Mouse (Mus musculus) neural tube, embryonic 14.5 days (tissue): ENCODE results near the gene Pet117. TPM values are rescaled to one million over a fixed set of nuclear protein-coding genes. Genes with fewer than 3 reads are reported as not detected.

Source experiments
- ATAC-seq: fragments of 200-750 bp; cut with Nextera tagmentation; 2 replicates; pipeline ENCODE4 v1.8.0; 2017; ENCODE audit warnings: low read depth, mild to moderate bottlenecking, moderate TSS enrichment, moderate library complexity
- H3K27ac ChIP-seq: fragments of 300-500 bp; sonication (generic); 2 replicates; pipeline ENCODE4 v1.5.1; 2014; ENCODE audit warnings: low read depth, mild to moderate bottlenecking, control low read depth, low read length, moderate library complexity, mixed read lengths
- H3K27me3 ChIP-seq: fragments of 300-500 bp; sonication (generic); 2 replicates; pipeline ENCODE4 v1.6.1; 2014; ENCODE audit warnings: low read length; ENCODE audit not compliant: control insufficient read depth, insufficient read depth
- H3K36me3 ChIP-seq: fragments of 300-500 bp; sonication (generic); 2 replicates; pipeline ENCODE4 v1.6.1; 2014; ENCODE audit warnings: low read length, mixed read lengths; ENCODE audit not compliant: control insufficient read depth, insufficient read depth
- H3K4me1 ChIP-seq: fragments of 300-500 bp; sonication (generic); 2 replicates; pipeline ENCODE4 v1.6.1; 2014; ENCODE audit warnings: low read length; ENCODE audit not compliant: control insufficient read depth, insufficient read depth
- H3K4me2 ChIP-seq: fragments of 300-500 bp; sonication (generic); 2 replicates; pipeline ENCODE4 v1.6.1; 2014; ENCODE audit warnings: mild to moderate bottlenecking, low read depth, low read length, control low read depth
- H3K4me3 ChIP-seq: fragments of 300-500 bp; sonication (generic); 2 replicates; pipeline ENCODE4 v1.5.1; 2014; ENCODE audit warnings: low read depth, low read length, control low read depth, mixed read lengths
- H3K9ac ChIP-seq: fragments of 300-500 bp; sonication (generic); replicated peaks from 2 replicates; pipeline ENCODE4 v1.6.1; 2014; ENCODE audit warnings: low read depth, mild to moderate bottlenecking, control low read depth, low read length, mixed read lengths
- H3K9me3 ChIP-seq: fragments of 300-500 bp; sonication (generic); 2 replicates; pipeline ENCODE4 v1.6.1; 2016; ENCODE audit warnings: low read length; ENCODE audit not compliant: control insufficient read depth
- WGBS: fragments of 180-500 bp; shearing (Covaris S2); extraction: QIAGEN DNeasy Blood & Tissue Kit; methylation state at CpG from one replicate; pipeline ENCODE4 v1.1.7; 2014; 5-methylcytosine and 5-hydroxymethylcytosine counted together
- polyA plus RNA-seq: library from polyadenylated mRNA; unstranded; fragments of >200 nt; fragmentation: Nextera tagmentation; extraction: Ambion mirVana; gene quantifications from 2 replicates; pipeline ENCODE4 v1.2.1, GENCODE M21; 2014

Pet117 gene
- polyA plus RNA-seq, 1 experiment from 2014 or later: not detected

GRCm38 (mm10) chr2:144371566-144371965 is 2.8 kb downstream of the Pet117 start:
- Histone ChIP-seq H3K9me3 (no peaks in the 10 kb centered on the region), H3K9ac (no peak overlapping the region), H3K36me3 (peaks cover 19% of the 10 kb centered on the region), H3K4me2 (no peak overlapping the region), H3K27ac (no peak overlapping the region), H3K27me3 (no peaks in the 10 kb centered on the region), H3K4me3 (no peak overlapping the region), H3K4me1 (0 out of 2 replicates have a peak, but pooled peaks cover 5% of the 10 kb centered on the region)
- ATAC-seq: no peak
- WGBS: 93% methylated on average over 4 of the region's 4 CpGs

GRCm38 (mm10) chr2:144373063-144373462 is 4.3 kb downstream of the Pet117 start:
- no peak overlapping the region for H3K27ac ChIP-seq
- H3K36me3 ChIP-seq: peaks cover 25% of the 10 kb centered on the region
- 97% methylated on average over 9 of the region's 9 CpGs for WGBS
- H3K27me3 ChIP-seq: no peaks in the 10 kb centered on the region
- ATAC-seq: no peak
- no peak overlapping the region for H3K9ac ChIP-seq
- H3K4me2 ChIP-seq: no peak overlapping the region
- 0 out of 2 replicates have a peak, but pooled peaks cover 5% of the 10 kb centered on the region for H3K4me1 ChIP-seq
- no peaks in the 10 kb centered on the region for H3K9me3 ChIP-seq
- no peak overlapping the region for H3K4me3 ChIP-seq

GRCm38 (mm10) chr2:144375063-144375703 is 6.4 kb downstream of the Pet117 start:
- Histone ChIP-seq H3K27ac (no peak overlapping the region), H3K27me3 (no peaks in the 10 kb centered on the region), H3K9me3 (no peaks in the 10 kb centered on the region), H3K36me3 (peaks cover 36% of the 10 kb centered on the region), H3K9ac (no peak overlapping the region), H3K4me1 (no peaks in the 10 kb centered on the region), H3K4me3 (no peak overlapping the region), H3K4me2 (no peak overlapping the region)
- 93% methylated on average over 10 of the region's 10 CpGs for WGBS
- no peak for ATAC-seq

- Histone ChIP-seq H3K36me3 (peaks cover 41% of the 10 kb centered on the region), H3K9me3 (no peaks in the 10 kb centered on the region), H3K4me2 (no peak overlapping the region), H3K9ac (no peak overlapping the region), H3K27me3 (no peaks in the 10 kb centered on the region), H3K4me3 (no peak overlapping the region), H3K4me1 (no peaks in the 10 kb centered on the region), H3K27ac (no peak overlapping the region)
- WGBS: 87% methylated on average over 3 of the region's 3 CpGs
- ATAC-seq: no peak
Measured at GRCm38 (mm10) chr2:144381293-144381692, 12.5 kb downstream of the Pet117 start.

GRCm38 (mm10) chr2:144381741-144382140 is 12.9 kb downstream of the Pet117 start:
- Histone ChIP-seq H3K4me3 (no peak overlapping the region), H3K27ac (no peak overlapping the region), H3K4me2 (no peak overlapping the region), H3K9me3 (no peaks in the 10 kb centered on the region), H3K9ac (no peak overlapping the region), H3K27me3 (no peaks in the 10 kb centered on the region), H3K36me3 (peaks cover 40% of the 10 kb centered on the region), H3K4me1 (no peaks in the 10 kb centered on the region)
- 89% methylated on average over 4 of the region's 4 CpGs for WGBS
- ATAC-seq: no peak

- no peak overlapping the region for H3K9ac ChIP-seq
- H3K4me1 ChIP-seq: no peaks in the 10 kb centered on the region
- peaks cover 36% of the 10 kb centered on the region for H3K36me3 ChIP-seq
- H3K27me3 ChIP-seq: no peaks in the 10 kb centered on the region
- no peak overlapping the region for H3K27ac ChIP-seq
- ATAC-seq: no peak
- WGBS: 86% methylated on average over 7 of the region's 7 CpGs
- H3K9me3 ChIP-seq: no peaks in the 10 kb centered on the region
- H3K4me2 ChIP-seq: no peak overlapping the region
- no peak overlapping the region for H3K4me3 ChIP-seq
Measured at GRCm38 (mm10) chr2:144382624-144383138, 13.9 kb downstream of the Pet117 start.

- Histone ChIP-seq H3K27ac (no peak overlapping the region), H3K4me2 (no peak overlapping the region), H3K9me3 (no peaks in the 10 kb centered on the region), H3K9ac (no peak overlapping the region), H3K27me3 (no peaks in the 10 kb centered on the region), H3K4me3 (no peak overlapping the region), H3K4me1 (no peaks in the 10 kb centered on the region), H3K36me3 (peaks cover 40% of the 10 kb centered on the region)
- ATAC-seq: no peak
- 82% methylated on average over 2 of the region's 2 CpGs for WGBS
Measured at GRCm38 (mm10) chr2:144386296-144386695, 17.5 kb downstream of the Pet117 start.

GRCm38 (mm10) chr2:144388416-144388815 is 19.6 kb downstream of the Pet117 start:
- no peak overlapping the region for H3K9ac ChIP-seq
- H3K27me3 ChIP-seq: no peaks in the 10 kb centered on the region
- H3K4me1 ChIP-seq: no peaks in the 10 kb centered on the region
- H3K4me2 ChIP-seq: no peak overlapping the region
- 44% methylated on average over 3 of the region's 3 CpGs for WGBS
- H3K36me3 ChIP-seq: peaks cover 39% of the 10 kb centered on the region
- no peak overlapping the region for H3K27ac ChIP-seq
- no peak for ATAC-seq
- H3K4me3 ChIP-seq: no peak overlapping the region
- no peaks in the 10 kb centered on the region for H3K9me3 ChIP-seq

GRCm38 (mm10) chr2:144399531-144399930 is 30.7 kb downstream of the Pet117 start:
- H3K4me2 ChIP-seq: no peak overlapping the region
- 95% methylated on average over 4 of the region's 4 CpGs for WGBS
- no peak overlapping the region for H3K9ac ChIP-seq
- H3K9me3 ChIP-seq: no peaks in the 10 kb centered on the region
- no peaks in the 10 kb centered on the region for H3K4me1 ChIP-seq
- H3K36me3 ChIP-seq: peaks cover 30% of the 10 kb centered on the region
- H3K27ac ChIP-seq: no peak overlapping the region
- H3K4me3 ChIP-seq: no peak overlapping the region
- H3K27me3 ChIP-seq: no peaks in the 10 kb centered on the region
- no peak for ATAC-seq
